Mouse (Mus musculus): Measurements from ENCODE around the gene Olfr527. TPM values are rescaled to one million over a fixed set of nuclear protein-coding genes. Genes with fewer than 3 reads are reported as not detected.
A peak's percentile ranks its signal among the peaks of the same experiment; 100 is the strongest.

Gene Olfr527
- polyA plus RNA-seq (2014; fragmentation: Nextera tagmentation; extraction: Ambion mirVana) = not detected in 2 replicates

DNA sequence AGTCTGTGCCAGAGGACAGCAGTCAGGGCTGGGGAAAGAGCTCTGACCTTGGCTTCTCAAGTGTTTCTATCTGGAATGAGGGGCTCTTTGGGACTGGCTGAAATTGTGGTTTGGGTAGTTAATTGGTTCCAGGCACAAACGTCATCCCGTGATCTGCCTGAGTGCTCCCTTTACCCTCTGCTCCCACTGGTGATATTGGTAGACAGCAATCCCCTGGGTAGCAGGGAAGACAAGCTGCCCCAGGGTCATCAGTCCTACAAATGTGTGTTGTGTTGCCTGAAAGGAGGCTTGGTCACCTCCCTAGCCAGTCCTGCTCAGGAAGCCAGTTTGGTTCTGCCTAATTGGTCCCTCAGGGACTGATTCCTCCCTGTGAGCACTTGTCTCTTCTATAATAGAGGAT lies at the start of gene Olfr527:
Gene Olfr527, plus strand, starts transcription at position 301 of the 400 bp plus-strand sequence.
- no peak within 1 kb of the TSS for H3K4me2 ChIP-seq (ENCODE audit: low read length)

DNA sequence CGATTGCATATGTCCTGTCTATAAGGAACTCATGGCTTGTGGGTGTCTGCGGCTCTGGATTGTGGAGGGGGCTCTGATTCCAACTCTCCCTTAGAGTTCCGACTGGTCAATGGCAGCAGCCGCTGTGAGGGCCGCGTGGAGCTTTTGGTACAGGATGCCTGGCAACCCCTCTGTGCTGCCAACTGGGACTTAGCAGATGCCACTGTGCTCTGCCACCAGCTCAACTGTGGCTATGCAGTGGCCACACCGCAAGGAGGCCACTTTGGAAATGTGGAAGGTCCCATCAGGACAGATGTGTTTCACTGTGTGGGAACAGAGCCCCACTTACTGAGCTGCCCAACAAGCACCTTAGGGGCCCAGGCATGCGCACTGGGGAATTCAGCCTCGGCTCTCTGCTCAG lies 38.1 kb upstream of the Olfr527 start:
- H3K4me1 ChIP-seq (ENCODE audit: control insufficient read depth, insufficient read depth, low read length) = no peaks in the 10 kb centered on the region
- H3K27ac ChIP-seq (replicated peaks; ENCODE audit: low read depth, low read length) = no peak overlapping the region
- H3K36me3 ChIP-seq (ENCODE audit: control insufficient read depth, insufficient read depth, low read length) = no peaks in the 10 kb centered on the region
- H3K9ac ChIP-seq (replicated peaks; ENCODE audit: low read length) = no peak overlapping the region
- H3K27me3 ChIP-seq (ENCODE audit: control insufficient read depth, insufficient read depth, low read length) = no peaks in the 10 kb centered on the region
- ATAC-seq (ENCODE audit: low FRiP score, low TSS enrichment) (no peak), DNase-seq (no peak)
- H3K9me3 ChIP-seq (ENCODE audit: control insufficient read depth, low read length) = no peaks in the 10 kb centered on the region
- WGBS = 93% methylated on average over 9 of the region's 9 CpGs
- no peak overlapping the region for H3K4me2 ChIP-seq (ENCODE audit: low read length)
- H3K4me3 ChIP-seq (replicated peaks; ENCODE audit: low read depth, low read length) = no peak overlapping the region

More for the DNA sequence above, at the start of gene Olfr527:
- 82% methylated on average over 2 of the region's 2 CpGs for WGBS
- Histone ChIP-seq H3K9me3 (ENCODE audit: control insufficient read depth, low read length) (no peaks in the 10 kb centered on the region), H3K36me3 (ENCODE audit: control insufficient read depth, insufficient read depth, low read length) (no peaks in the 10 kb centered on the region), H3K27ac (replicated peaks; ENCODE audit: low read depth, low read length) (no peak within 1 kb of the TSS), H3K27me3 (ENCODE audit: control insufficient read depth, insufficient read depth, low read length) (no peaks in the 10 kb centered on the region), H3K9ac (replicated peaks; ENCODE audit: low read length) (no peak within 1 kb of the TSS), H3K4me3 (replicated peaks; ENCODE audit: low read depth, low read length) (no peak within 1 kb of the TSS), H3K4me1 (ENCODE audit: control insufficient read depth, insufficient read depth, low read length) (no peaks in the 10 kb centered on the region)
- DNase-seq (peak; percentile 1), ATAC-seq (ENCODE audit: low FRiP score, low TSS enrichment) (no peak)

DNA sequence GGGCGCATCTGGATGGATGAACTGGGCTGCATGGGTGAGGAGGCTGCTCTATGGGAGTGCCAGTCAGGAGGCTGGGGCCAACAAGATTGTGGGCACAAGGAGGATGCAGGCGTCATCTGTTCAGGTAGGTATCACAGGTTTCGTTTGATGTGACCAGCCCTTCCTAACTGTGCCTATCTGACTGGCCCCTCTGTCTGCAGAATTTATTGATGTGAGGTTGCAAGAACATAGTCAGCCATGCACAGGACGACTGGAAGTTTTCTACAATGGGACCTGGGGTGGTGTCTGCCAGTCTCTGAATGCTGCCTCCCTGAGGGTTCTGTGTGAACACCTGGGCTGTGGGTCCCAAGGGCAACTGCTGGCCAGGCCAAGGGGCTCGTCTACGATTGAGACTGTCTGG lies 36.9 kb upstream of the Olfr527 start:
- WGBS = 76% methylated on average over 6 of the region's 6 CpGs
- no peaks in the 10 kb centered on the region for H3K9me3 ChIP-seq (ENCODE audit: control insufficient read depth, low read length)
- no peaks in the 10 kb centered on the region for H3K36me3 ChIP-seq (ENCODE audit: control insufficient read depth, insufficient read depth, low read length)
- H3K4me1 ChIP-seq (ENCODE audit: control insufficient read depth, insufficient read depth, low read length) = no peaks in the 10 kb centered on the region
- H3K4me2 ChIP-seq (ENCODE audit: low read length) = no peak overlapping the region
- DNase-seq (no peak), ATAC-seq (ENCODE audit: low FRiP score, low TSS enrichment) (no peak)
- H3K27me3 ChIP-seq (ENCODE audit: control insufficient read depth, insufficient read depth, low read length) = no peaks in the 10 kb centered on the region
- H3K27ac ChIP-seq (replicated peaks; ENCODE audit: low read depth, low read length) = no peak overlapping the region
- H3K9ac ChIP-seq (replicated peaks; ENCODE audit: low read length) = no peak overlapping the region
- H3K4me3 ChIP-seq (replicated peaks; ENCODE audit: low read depth, low read length) = no peak overlapping the region

DNA sequence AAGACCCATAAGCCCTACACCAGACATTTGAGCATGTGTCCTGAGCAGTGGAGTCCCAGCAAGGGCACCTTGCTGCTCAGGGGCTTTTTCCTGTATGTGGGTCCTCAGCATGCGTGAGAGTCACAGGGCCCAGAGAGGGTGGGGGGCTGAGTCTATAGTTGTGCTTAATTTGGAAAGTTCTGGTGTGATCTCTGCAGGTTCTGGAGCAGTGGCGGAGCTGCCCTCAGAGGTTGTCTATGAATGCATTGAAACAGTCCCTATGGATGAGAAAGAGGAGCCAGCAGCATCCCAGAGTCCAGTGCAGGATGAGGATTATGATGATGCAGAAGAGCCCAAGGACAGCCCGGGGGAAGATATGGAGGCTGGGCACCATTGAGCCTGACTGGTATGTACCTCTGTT lies 34.4 kb upstream of the Olfr527 start:
- no peaks in the 10 kb centered on the region for H3K4me1 ChIP-seq (ENCODE audit: control insufficient read depth, insufficient read depth, low read length)
- ATAC-seq (ENCODE audit: low FRiP score, low TSS enrichment) = no peak
- H3K9me3 ChIP-seq (ENCODE audit: control insufficient read depth, low read length) = no peaks in the 10 kb centered on the region
- H3K4me2 ChIP-seq (ENCODE audit: low read length) = no peak overlapping the region
- no peak overlapping the region for H3K9ac ChIP-seq (replicated peaks; ENCODE audit: low read length)
- WGBS = 94% methylated on average over 3 of the region's 3 CpGs
- no peaks in the 10 kb centered on the region for H3K27me3 ChIP-seq (ENCODE audit: control insufficient read depth, insufficient read depth, low read length)
- H3K27ac ChIP-seq (replicated peaks; ENCODE audit: low read depth, low read length) = no peak overlapping the region
- H3K4me3 ChIP-seq (replicated peaks; ENCODE audit: low read depth, low read length) = no peak overlapping the region
- DNase-seq = no peak
- no peaks in the 10 kb centered on the region for H3K36me3 ChIP-seq (ENCODE audit: control insufficient read depth, insufficient read depth, low read length)

DNA sequence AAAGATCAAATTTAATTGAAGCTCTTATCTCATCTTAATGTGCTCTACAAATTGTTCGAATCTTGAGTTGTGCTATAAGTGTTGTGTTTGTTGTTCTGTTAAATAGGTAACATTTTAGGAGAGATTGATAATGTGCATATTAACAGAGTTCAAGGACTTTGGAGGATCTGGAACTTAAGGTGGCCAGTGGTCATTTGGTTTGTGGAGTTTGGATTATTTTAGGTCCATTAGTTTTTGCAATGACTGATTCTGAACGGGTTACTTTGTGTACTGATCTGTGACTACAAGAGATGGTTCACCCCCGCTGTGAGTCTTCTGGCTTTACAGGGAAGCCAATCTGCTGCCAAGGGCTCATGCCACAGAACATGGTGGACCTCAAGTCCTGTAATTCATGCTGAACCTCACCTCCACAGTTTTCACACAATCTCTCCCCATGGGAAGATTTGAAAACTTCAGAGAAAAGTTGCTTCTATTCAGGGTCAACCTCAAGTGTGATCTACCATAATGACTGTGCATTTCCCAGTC lies 13.9 kb upstream of the Olfr527 start:
- H3K27ac ChIP-seq (replicated peaks; ENCODE audit: low read depth, low read length) = no peak overlapping the region
- no peaks in the 10 kb centered on the region for H3K27me3 ChIP-seq (ENCODE audit: control insufficient read depth, insufficient read depth, low read length)
- H3K4me2 ChIP-seq (ENCODE audit: low read length) = no peak overlapping the region
- H3K36me3 ChIP-seq (ENCODE audit: control insufficient read depth, insufficient read depth, low read length) = no peaks in the 10 kb centered on the region
- ATAC-seq (ENCODE audit: low FRiP score, low TSS enrichment) (no peak), DNase-seq (no peak)
- no peak overlapping the region for H3K4me3 ChIP-seq (replicated peaks; ENCODE audit: low read depth, low read length)
- no peaks in the 10 kb centered on the region for H3K4me1 ChIP-seq (ENCODE audit: control insufficient read depth, insufficient read depth, low read length)
- WGBS = 79% methylated on average over 3 of the region's 3 CpGs
- no peak overlapping the region for H3K9ac ChIP-seq (replicated peaks; ENCODE audit: low read length)
- H3K9me3 ChIP-seq (ENCODE audit: control insufficient read depth, low read length) = no peaks in the 10 kb centered on the region

DNA sequence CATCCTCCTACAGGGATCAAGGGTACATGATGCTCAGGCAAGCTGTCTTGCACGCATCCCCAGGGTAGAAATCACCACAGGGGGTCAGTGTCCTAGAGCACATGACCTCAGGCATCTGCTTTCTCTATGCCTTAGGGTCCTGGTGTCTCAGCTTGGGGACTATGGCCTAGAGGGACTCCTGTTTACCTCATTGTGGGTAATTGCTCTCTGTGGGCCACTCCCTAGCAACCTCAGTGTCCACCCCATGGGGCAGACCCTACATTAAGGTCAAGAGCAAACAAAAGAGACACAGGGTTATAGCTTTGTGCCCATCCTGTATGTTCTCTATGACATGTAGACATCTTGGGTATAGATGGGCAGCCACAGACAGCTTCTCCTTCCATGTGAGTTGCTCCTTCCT lies 13.3 kb upstream of the Olfr527 start, which contains the start of gene Olfr525:
Gene Olfr525, plus strand, starts transcription at position 301 of the 400 bp plus-strand sequence.
- Histone ChIP-seq H3K4me1 (ENCODE audit: control insufficient read depth, insufficient read depth, low read length) (no peaks in the 10 kb centered on the region), H3K4me3 (replicated peaks; ENCODE audit: low read depth, low read length) (no peak within 1 kb of the TSS), H3K27ac (replicated peaks; ENCODE audit: low read depth, low read length) (no peak within 1 kb of the TSS), H3K9me3 (ENCODE audit: control insufficient read depth, low read length) (no peaks in the 10 kb centered on the region), H3K27me3 (ENCODE audit: control insufficient read depth, insufficient read depth, low read length) (no peaks in the 10 kb centered on the region), H3K9ac (replicated peaks; ENCODE audit: low read length) (no peak within 1 kb of the TSS), H3K4me2 (ENCODE audit: low read length) (no peak within 1 kb of the TSS), H3K36me3 (ENCODE audit: control insufficient read depth, insufficient read depth, low read length) (no peaks in the 10 kb centered on the region)
- DNase-seq = no peak
- WGBS = 68% methylated on average over 1 of the region's 1 CpGs
- no peak for ATAC-seq (ENCODE audit: low FRiP score, low TSS enrichment)

DNA sequence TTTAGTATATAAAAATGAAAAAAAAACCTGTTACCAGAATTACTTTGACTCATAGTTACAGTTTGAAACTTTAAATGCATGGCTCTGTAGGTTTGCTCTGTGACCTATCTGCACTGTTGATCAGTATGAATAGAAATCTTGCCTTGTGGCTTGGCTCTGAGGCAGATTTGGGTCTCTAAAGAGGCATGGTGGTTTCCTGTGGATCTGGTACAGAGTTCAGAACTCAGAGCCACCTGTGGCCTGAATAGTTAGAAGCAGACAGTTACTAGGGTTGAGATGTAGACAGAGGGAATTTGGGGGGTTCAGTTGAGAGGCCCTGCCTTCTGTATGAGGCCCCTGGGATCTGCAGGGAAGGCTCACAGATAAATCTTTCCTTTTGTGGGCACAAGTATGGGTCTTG lies 12.7 kb upstream of the Olfr527 start:
- H3K27me3 ChIP-seq (ENCODE audit: control insufficient read depth, insufficient read depth, low read length) = no peaks in the 10 kb centered on the region
- no peaks in the 10 kb centered on the region for H3K9me3 ChIP-seq (ENCODE audit: control insufficient read depth, low read length)
- H3K4me1 ChIP-seq (ENCODE audit: control insufficient read depth, insufficient read depth, low read length) = no peaks in the 10 kb centered on the region
- no peak overlapping the region for H3K4me3 ChIP-seq (replicated peaks; ENCODE audit: low read depth, low read length)
- H3K27ac ChIP-seq (replicated peaks; ENCODE audit: low read depth, low read length) = no peak overlapping the region
- no peaks in the 10 kb centered on the region for H3K36me3 ChIP-seq (ENCODE audit: control insufficient read depth, insufficient read depth, low read length)
- no peak overlapping the region for H3K9ac ChIP-seq (replicated peaks; ENCODE audit: low read length)
- ATAC-seq (ENCODE audit: low FRiP score, low TSS enrichment) = no peak
- DNase-seq = no peak
- no peak overlapping the region for H3K4me2 ChIP-seq (ENCODE audit: low read length)

DNA sequence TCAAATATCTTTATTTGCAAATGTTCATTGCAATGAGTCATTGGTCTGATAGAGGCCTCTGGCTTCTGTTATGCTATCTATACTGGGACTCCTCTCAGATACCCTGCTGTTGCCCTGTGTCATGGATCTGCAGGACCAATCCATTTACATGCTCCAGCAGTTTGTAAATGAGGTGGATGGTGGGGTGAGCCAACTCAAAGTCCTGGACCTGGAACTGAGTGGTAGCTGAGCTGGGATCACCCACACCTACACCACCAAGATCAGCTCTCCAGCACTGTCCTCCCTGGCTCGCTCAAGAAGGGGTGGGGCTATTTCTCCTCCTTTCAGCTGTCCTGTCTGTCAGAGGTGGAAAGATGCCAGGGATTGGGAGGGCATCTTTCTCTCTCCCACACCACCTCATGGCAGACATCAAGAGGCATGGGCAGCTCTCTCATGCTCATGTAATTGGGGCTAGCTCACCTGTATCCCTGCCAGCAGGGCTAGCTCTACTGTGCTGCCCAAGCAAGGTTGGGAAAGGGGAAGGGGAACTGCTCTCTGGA lies 4.0 kb upstream of the Olfr527 start:
- Histone ChIP-seq H3K4me3 (replicated peaks; ENCODE audit: low read depth, low read length) (no peak overlapping the region), H3K4me2 (ENCODE audit: low read length) (no peak overlapping the region), H3K9ac (replicated peaks; ENCODE audit: low read length) (no peak overlapping the region), H3K9me3 (ENCODE audit: control insufficient read depth, low read length) (no peaks in the 10 kb centered on the region), H3K27ac (replicated peaks; ENCODE audit: low read depth, low read length) (no peak overlapping the region), H3K4me1 (ENCODE audit: control insufficient read depth, insufficient read depth, low read length) (no peaks in the 10 kb centered on the region), H3K27me3 (ENCODE audit: control insufficient read depth, insufficient read depth, low read length) (no peaks in the 10 kb centered on the region), H3K36me3 (ENCODE audit: control insufficient read depth, insufficient read depth, low read length) (no peaks in the 10 kb centered on the region)
- 45% methylated on average over 1 of the region's 1 CpGs for WGBS
- ATAC-seq (ENCODE audit: low FRiP score, low TSS enrichment) = no peak
- DNase-seq = no peak

DNA sequence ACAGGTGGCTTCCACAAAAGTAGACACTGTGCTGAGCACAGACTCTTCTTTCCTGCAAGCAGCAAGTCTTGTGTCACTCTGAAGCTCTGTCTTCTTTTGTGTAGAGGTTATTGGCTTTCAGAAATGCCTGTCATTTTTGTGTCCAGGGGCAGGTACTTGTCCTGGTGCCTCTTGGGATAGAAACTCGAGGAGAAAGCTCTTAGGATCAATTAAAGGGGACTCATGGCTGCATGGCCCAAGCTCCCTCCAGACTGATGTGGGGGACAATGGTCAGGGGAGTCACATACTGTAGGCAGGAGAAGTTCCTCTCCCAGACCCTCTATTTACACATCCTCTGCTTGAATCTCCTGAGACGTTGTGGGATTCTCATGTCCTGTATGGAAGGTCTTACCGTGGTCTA lies 27.8 kb downstream of the Olfr527 start, which contains the start of gene Olfr60:
Gene Olfr60, minus strand, starts transcription at position 101 of the 400 bp plus-strand sequence.
- Histone ChIP-seq H3K4me3 (replicated peaks; ENCODE audit: low read depth, low read length) (no peak within 1 kb of the TSS), H3K9ac (replicated peaks; ENCODE audit: low read length) (no peak within 1 kb of the TSS), H3K36me3 (ENCODE audit: control insufficient read depth, insufficient read depth, low read length) (no peaks in the 10 kb centered on the region), H3K9me3 (ENCODE audit: control insufficient read depth, low read length) (no peaks in the 10 kb centered on the region), H3K27ac (replicated peaks; ENCODE audit: low read depth, low read length) (no peak within 1 kb of the TSS), H3K4me2 (ENCODE audit: low read length) (no peak within 1 kb of the TSS), H3K4me1 (ENCODE audit: control insufficient read depth, insufficient read depth, low read length) (no peaks in the 10 kb centered on the region), H3K27me3 (ENCODE audit: control insufficient read depth, insufficient read depth, low read length) (no peaks in the 10 kb centered on the region)
- 72% methylated on average over 3 of the region's 3 CpGs for WGBS
- ATAC-seq (ENCODE audit: low FRiP score, low TSS enrichment) (no peak), DNase-seq (no peak)
